Mouse (Mus musculus) MEL (cell line): ENCODE data around the gene Fmo6. TPM values are rescaled to one million over a fixed set of nuclear protein-coding genes. Genes with fewer than 3 reads are reported as not detected.

Source experiments
- DNase-seq: peaks from one replicate; pipeline ENCODE4 v3.0.0; 2011; ENCODE audit warnings: low read depth, low spot score
- H3K27ac ChIP-seq: 2 replicates; pipeline ENCODE4 v1.5.1; 2012; ENCODE audit warnings: low read depth, mild to moderate bottlenecking, control low read depth, low read length, moderate library complexity; ENCODE audit not compliant: control insufficient read depth
- H3K27me3 ChIP-seq, 2 experiments: fragments of 150-350 bp in 1 of 2; sonication (generic) in 1 of 2; 2 replicates each; pipeline ENCODE4 v1.6.1; 2012; ENCODE audit warnings: low read length in 2 of 2, mild to moderate bottlenecking in 2 of 2, improper control_type of control experiment in 1 of 2, moderate library complexity in 1 of 2; ENCODE audit not compliant: insufficient read depth in 2 of 2, control insufficient read depth in 1 of 2
- H3K36me3 ChIP-seq, 2 experiments: 2 replicates each; pipeline ENCODE4 v1.6.1; 2012 to 2014; ENCODE audit warnings: low read length in 2 of 2, improper control_type of control experiment in 1 of 2, inconsistent platforms in 1 of 2, mild to moderate bottlenecking in 1 of 2; ENCODE audit not compliant: insufficient read depth in 2 of 2, control insufficient read depth in 1 of 2
- H3K4me1 ChIP-seq, 2 experiments: fragments of 150-350 bp in 1 of 2; sonication (generic) in 1 of 2; 2 replicates each; pipeline ENCODE4 v1.6.1; 2012; ENCODE audit warnings: low read length in 2 of 2, improper control_type of control experiment in 1 of 2, mild to moderate bottlenecking in 1 of 2; ENCODE audit not compliant: insufficient read depth in 2 of 2, control insufficient read depth in 1 of 2
- H3K4me3 ChIP-seq, 2 experiments: fragments of 150-350 bp in 1 of 2; sonication (generic) in 1 of 2; 2 replicates each; pipeline ENCODE4 v1.5.1; 2012; ENCODE audit warnings: low read depth in 2 of 2, low read length in 2 of 2, mild to moderate bottlenecking in 2 of 2, moderate library complexity in 2 of 2, control low read depth in 1 of 2, improper control_type of control experiment in 1 of 2; ENCODE audit not compliant: control insufficient read depth in 1 of 2, insufficient read depth in 1 of 2
- H3K79me2 ChIP-seq: 2 replicates; pipeline ENCODE4 v1.6.1; 2012; ENCODE audit warnings: mild to moderate bottlenecking, low read length, moderate library complexity; ENCODE audit not compliant: control insufficient read depth, poor library complexity, insufficient read depth
- H3K9ac ChIP-seq: 2 replicates; pipeline ENCODE4 v1.6.1; 2012; ENCODE audit warnings: low read depth, mild to moderate bottlenecking, control low read depth, low read length, moderate library complexity; ENCODE audit not compliant: control insufficient read depth, poor library complexity, severe bottlenecking
- H3K9me3 ChIP-seq: fragments of 150-350 bp; sonication (generic); replicated peaks from 2 replicates; pipeline ENCODE4 v1.6.1; 2012; ENCODE audit warnings: mild to moderate bottlenecking, low read length, improper control_type of control experiment, moderate library complexity; ENCODE audit not compliant: insufficient read depth
- CHD1 ChIP-seq: IDR thresholded peaks from 2 replicates; pipeline ENCODE4 v1.6.1; 2012; ENCODE audit warnings: low read depth, mild to moderate bottlenecking, inconsistent platforms, low read length, improper control_type of control experiment
- CHD2 ChIP-seq: IDR thresholded peaks from 2 replicates; pipeline ENCODE4 v1.6.1; 2011; ENCODE audit warnings: low read length, improper control_type of control experiment
- CTCF ChIP-seq, 3 experiments: IDR thresholded peaks in 2 of 3; conservative IDR thresholded peaks in 1 of 3; 2 replicates each; pipeline ENCODE4 v1.5.1; 2011 to 2012; ENCODE audit warnings: low read length in 3 of 3, low read depth in 2 of 3, mild to moderate bottlenecking in 2 of 3, improper control_type of control experiment in 1 of 3, inconsistent platforms in 1 of 3, mixed read lengths in 1 of 3, moderate library complexity in 1 of 3; ENCODE audit not compliant: control insufficient read depth in 1 of 3, insufficient read depth in 1 of 3, poor library complexity in 1 of 3, severe bottlenecking in 1 of 3
- E2F4 ChIP-seq: IDR thresholded peaks from 2 replicates; pipeline ENCODE4 v1.6.1; 2011; ENCODE audit warnings: low read depth, low read length, improper control_type of control experiment, borderline replicate concordance
- EP300 ChIP-seq, 2 experiments: IDR thresholded peaks; 2 replicates each; pipeline ENCODE4 v1.6.1; 2011; ENCODE audit warnings: improper control_type of control experiment in 2 of 2, low read length in 2 of 2, low read depth in 1 of 2, mild to moderate bottlenecking in 1 of 2
- ETS1 ChIP-seq: IDR thresholded peaks from 2 replicates; pipeline ENCODE4 v1.6.1; 2012; ENCODE audit warnings: low read depth, mild to moderate bottlenecking, inconsistent platforms, low read length, improper control_type of control experiment, moderate library complexity
- HCFC1 ChIP-seq: IDR thresholded peaks from 2 replicates; pipeline ENCODE4 v1.6.1; 2012; ENCODE audit warnings: low read depth, mild to moderate bottlenecking, inconsistent platforms, low read length, improper control_type of control experiment, moderate library complexity
- JUND ChIP-seq: IDR thresholded peaks from 2 replicates; pipeline ENCODE4 v1.6.1; 2011; ENCODE audit warnings: low read depth, mild to moderate bottlenecking, improper control_type of control experiment, low read length
- MAFK ChIP-seq: IDR thresholded peaks from 2 replicates; pipeline ENCODE4 v1.6.1; 2011; ENCODE audit warnings: low read depth, mild to moderate bottlenecking, low read length, improper control_type of control experiment, borderline replicate concordance
- MAZ ChIP-seq: IDR thresholded peaks from 2 replicates; pipeline ENCODE4 v1.6.1; 2012; ENCODE audit warnings: low read depth, mild to moderate bottlenecking, inconsistent platforms, low read length, improper control_type of control experiment
- MXI1 ChIP-seq: IDR thresholded peaks from 2 replicates; pipeline ENCODE4 v1.6.1; 2011; ENCODE audit warnings: mild to moderate bottlenecking, low read depth, low read length, improper control_type of control experiment
- MYC ChIP-seq: IDR thresholded peaks from 2 replicates; pipeline ENCODE4 v1.6.1; 2011; ENCODE audit warnings: low read depth, mild to moderate bottlenecking, low read length, improper control_type of control experiment, moderate library complexity
- NRF1 ChIP-seq: IDR thresholded peaks from 2 replicates; pipeline ENCODE4 v1.6.1; 2014; ENCODE audit warnings: low read depth, mild to moderate bottlenecking, inconsistent platforms, low read length, improper control_type of control experiment, moderate library complexity; ENCODE audit not compliant: poor library complexity, insufficient read depth, severe bottlenecking
- RAD21 ChIP-seq: IDR thresholded peaks from 2 replicates; pipeline ENCODE4 v1.6.1; 2011; ENCODE audit warnings: mild to moderate bottlenecking, low read depth, low read length, improper control_type of control experiment
- RCOR1 ChIP-seq: IDR thresholded peaks from 2 replicates; pipeline ENCODE4 v1.6.1; 2012; ENCODE audit warnings: low read depth, mild to moderate bottlenecking, inconsistent platforms, low read length, improper control_type of control experiment
- SMC3 ChIP-seq: IDR thresholded peaks from 2 replicates; pipeline ENCODE4 v1.6.1; 2011; ENCODE audit warnings: low read depth, low read length, improper control_type of control experiment
- TAL1 ChIP-seq: IDR thresholded peaks from 2 replicates; pipeline ENCODE4 v1.6.1; 2012; ENCODE audit warnings: mild to moderate bottlenecking, inconsistent platforms, low read length, moderate library complexity, mixed read lengths
- TBP ChIP-seq: IDR thresholded peaks from 2 replicates; pipeline ENCODE4 v1.8.0; 2011; ENCODE audit warnings: low read depth, low read length, improper control_type of control experiment
- TCF12 ChIP-seq: IDR thresholded peaks from 2 replicates; pipeline ENCODE4 v1.6.1; 2014; ENCODE audit warnings: low read depth, mild to moderate bottlenecking, inconsistent platforms, low read length, improper control_type of control experiment, moderate library complexity
- USF1 ChIP-seq: IDR thresholded peaks from 2 replicates; pipeline ENCODE4 v1.6.1; 2014; ENCODE audit warnings: low read depth, mild to moderate bottlenecking, inconsistent platforms, low read length, improper control_type of control experiment, moderate library complexity
- USF2 ChIP-seq, 2 experiments: IDR thresholded peaks; 2 replicates each; pipeline ENCODE4 v1.6.1; 2011 to 2012; ENCODE audit warnings: improper control_type of control experiment in 2 of 2, low read length in 2 of 2, borderline replicate concordance in 1 of 2, inconsistent platforms in 1 of 2, low read depth in 1 of 2, mild to moderate bottlenecking in 1 of 2; ENCODE audit not compliant: insufficient read depth in 1 of 2
- ZC3H11A ChIP-seq: IDR thresholded peaks from 2 replicates; pipeline ENCODE4 v1.6.1; 2012; ENCODE audit warnings: low read depth, mild to moderate bottlenecking, inconsistent platforms, low read length, improper control_type of control experiment
- polyA plus RNA-seq, 2 experiments: library from polyadenylated mRNA; stranded (reverse) in 1 of 2; unstranded in 1 of 2; fragments of >175 nt in 1 of 2; fragments of >200 nt in 1 of 2; gene quantifications; 2 replicates each; pipeline versions ENCODE4 v1.2.1 to v1.2.4; 2012; ENCODE audit warnings: low replicate concordance in 2 of 2, low read depth in 1 of 2; ENCODE audit not compliant: insufficient read length in 2 of 2, insufficient read depth in 1 of 2, missing spikeins in 1 of 2
- total RNA-seq: library from RNA; depleted of rRNA; stranded (reverse); fragments of 300-350 nt; gene quantifications from 2 replicates; pipeline ENCODE4 v1.2.3, GENCODE M21; 2012

Fmo6 gene
- total and polyA plus RNA-seq, 3 experiments: not detected

DNA sequence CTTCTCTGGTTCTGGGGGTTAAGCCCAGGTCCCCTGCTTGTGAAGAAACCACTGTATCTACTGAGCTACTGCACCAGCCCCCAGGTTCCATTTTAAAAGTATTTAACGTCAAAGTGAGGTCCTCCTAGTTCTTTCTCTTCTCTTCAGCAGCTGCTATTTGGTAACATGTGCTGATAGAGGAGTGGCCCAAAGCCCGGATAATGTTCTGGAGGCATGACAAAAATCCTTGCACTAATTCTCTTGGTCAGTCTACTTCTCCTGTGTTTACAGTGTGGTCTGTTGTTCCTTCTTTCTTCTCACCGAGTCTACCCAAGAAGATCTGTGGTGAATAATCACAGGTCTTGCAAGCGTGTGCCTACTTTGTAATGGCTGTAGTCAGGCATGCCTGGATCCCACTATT, 54.6 kb downstream of the Fmo6 start:
- Histone ChIP-seq H3K4me1 (no peaks in the 10 kb centered on the region), H3K79me2 (no peaks in the 10 kb centered on the region), H3K27ac (no peak overlapping the region), H3K9me3 (no peaks in the 10 kb centered on the region), H3K9ac (no peak overlapping the region), H3K36me3 (no peaks in the 10 kb centered on the region), H3K4me3 (no peak overlapping the region), H3K27me3 (no peaks in the 10 kb centered on the region)
- no peak for DNase-seq
- TF ChIP-seq JUND: no peak
- TF ChIP-seq EP300 (IDR thresholded peaks at IDR 0.05; ENCODE audit: low read depth in 1 of 2, low read length in 2 of 2): no peak
- TF ChIP-seq RCOR1: no peak
- no peak for TF ChIP-seq CTCF (IDR thresholded peaks at IDR 0.05 in 2 of 3, conservative IDR thresholded peaks at IDR 0.05 in 1 of 3; ENCODE audit: control insufficient read depth in 1 of 3, insufficient read depth in 1 of 3, low read depth in 2 of 3, low read length in 3 of 3, poor library complexity in 1 of 3, severe bottlenecking in 1 of 3)
- TF ChIP-seq ETS1: no peak
- no peak for TF ChIP-seq CHD1
- no peak for TF ChIP-seq ZC3H11A
- TF ChIP-seq TCF12: no peak
- no peak for TF ChIP-seq TBP
- no peak for TF ChIP-seq E2F4
- no peak for TF ChIP-seq USF2 (IDR thresholded peaks at IDR 0.05; ENCODE audit: borderline replicate concordance in 1 of 2, insufficient read depth in 1 of 2, low read depth in 1 of 2, low read length in 2 of 2)
- TF ChIP-seq MAFK: no peak
- no peak for TF ChIP-seq MYC
- no peak for TF ChIP-seq MAZ
- no peak for TF ChIP-seq TAL1
- TF ChIP-seq USF1: no peak
- TF ChIP-seq, all 39 proteins: peak for 0

DNA sequence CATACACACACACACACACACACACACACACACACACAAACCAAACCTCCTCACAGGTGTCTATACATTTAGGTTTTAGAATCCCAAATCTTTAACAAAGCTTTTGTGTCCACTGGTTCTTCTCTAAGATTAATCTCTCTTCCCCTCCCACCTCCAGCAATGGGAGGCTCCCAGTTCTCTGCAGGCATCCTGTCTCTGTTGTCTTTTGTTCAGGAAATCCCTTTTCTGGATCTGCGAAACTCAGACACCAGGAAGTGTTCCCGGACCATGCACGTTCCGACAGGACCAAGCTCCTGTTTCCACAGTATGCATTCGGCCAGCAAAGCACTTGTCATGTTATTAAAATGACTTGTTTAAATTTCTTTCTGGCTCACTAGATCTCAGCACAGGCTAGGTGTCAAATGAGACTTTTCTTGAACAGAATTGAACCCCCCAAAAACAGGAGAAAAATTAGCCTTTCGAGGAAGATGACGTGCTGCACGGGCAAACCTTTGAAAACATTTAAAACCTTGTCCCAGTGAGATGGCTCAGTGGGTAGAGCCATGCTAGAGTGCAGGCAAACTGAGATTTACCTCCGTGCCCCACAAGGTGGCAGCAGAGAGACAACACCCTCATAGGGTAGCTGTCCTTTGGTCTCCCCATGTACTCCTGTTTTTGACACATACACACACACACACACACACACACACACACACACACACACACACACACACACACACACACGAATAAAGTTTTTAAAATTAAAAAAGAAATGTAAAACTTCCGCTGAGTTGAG, 57.5 kb downstream of the Fmo6 start:
- DNase-seq: peak; percentile 44
- no peaks in the 10 kb centered on the region for H3K4me1 ChIP-seq
- no peak for TF ChIP-seq CHD2
- TF ChIP-seq JUND: no peak
- 0 out of 2 replicates have a peak, but pooled peaks have one; percentile 11 for TF ChIP-seq ZC3H11A
- peak; percentile 44 for TF ChIP-seq RAD21
- TF ChIP-seq CTCF (IDR thresholded peaks at IDR 0.05 in 2 of 3, conservative IDR thresholded peaks at IDR 0.05 in 1 of 3; ENCODE audit: control insufficient read depth in 1 of 3, insufficient read depth in 1 of 3, low read depth in 2 of 3, low read length in 3 of 3, poor library complexity in 1 of 3, severe bottlenecking in 1 of 3): peak; percentile 33 to 70 (median 61)
- TF ChIP-seq HCFC1: no peak
- no peak for TF ChIP-seq MXI1
- peak; percentile 60 for TF ChIP-seq SMC3
- TF ChIP-seq NRF1: no peak
- no peaks in the 10 kb centered on the region for H3K36me3 ChIP-seq
- no peak overlapping the region for H3K27ac ChIP-seq
- no peaks in the 10 kb centered on the region for H3K27me3 ChIP-seq
- H3K4me3 ChIP-seq: no peak overlapping the region
- H3K9ac ChIP-seq: no peak overlapping the region
- H3K9me3 ChIP-seq: no peaks in the 10 kb centered on the region
- H3K79me2 ChIP-seq: no peaks in the 10 kb centered on the region
